Comparison of ENCODE assay signal across 8 mouse cellular contexts in genomic region chr11:95415931-95416330, GRCm38 (mm10). TPM values are rescaled to one million over a fixed set of nuclear protein-coding genes. Genes with fewer than 3 reads are reported as not detected.
DNase-seq lines count a peak whose midpoint lies in the region; ATAC-seq and TF ChIP-seq lines count a peak whose summit lies in the region.

No protein-coding gene starts in this region.

- intact Hi-C loops in gastrocnemius, postnatal 14 days (cut with DNase I; ENCODE audit: low total_unique reads): no loop called here

- no peak for ATAC-seq in hindbrain, embryonic 14.5 days (ENCODE audit: low FRiP score)
- ATAC-seq in midbrain, embryonic 16.5 days: no peak

- DNase-seq in layer of hippocampus, adult 2 months (ENCODE audit: low spot score in 2 of 2): no peak
- DNase-seq in layer of hippocampus, postnatal 25 days (ENCODE audit: extremely low spot score in 1 of 2, low spot score in 1 of 2): no peak
- no peak for DNase-seq in embryonic facial prominence, embryonic 10.5 days (ENCODE audit: low spot score)
- DNase-seq in hindbrain, embryonic 14.5 days (ENCODE audit: low spot score): no peak
- no peak for DNase-seq in spleen, postnatal 10 days (ENCODE audit: low spot score in 2 of 2)
- no peak for DNase-seq in frontal cortex, postnatal 25 days (ENCODE audit: low spot score in 2 of 2)
- DNase-seq in gastrocnemius, postnatal 14 days: no peak

- H3K4me2 ChIP-seq in hindbrain, embryonic 14.5 days (replicated peaks): peak overlapping the region; percentile 73
- H3K4me2 ChIP-seq in midbrain, embryonic 16.5 days (ENCODE audit: low read length): peak overlapping the region; percentile 86

- peaks cover 21% of the 10 kb centered on the region for H3K36me3 ChIP-seq in embryonic facial prominence, embryonic 10.5 days (replicated peaks)
- H3K36me3 ChIP-seq in hindbrain, embryonic 14.5 days (replicated peaks; ENCODE audit: control insufficient read depth, insufficient read depth): no peaks in the 10 kb centered on the region; the same call in 1 of the 2 replicates
- no peaks in the 10 kb centered on the region for H3K36me3 ChIP-seq in midbrain, embryonic 16.5 days (ENCODE audit: control insufficient read depth, insufficient read depth, low read length)

- no peaks in the 10 kb centered on the region for H3K9me3 ChIP-seq in embryonic facial prominence, embryonic 10.5 days
- H3K9me3 ChIP-seq in hindbrain, embryonic 14.5 days (ENCODE audit: control insufficient read depth, low read length): no peaks in the 10 kb centered on the region
- no peaks in the 10 kb centered on the region for H3K9me3 ChIP-seq in midbrain, embryonic 16.5 days (replicated peaks; ENCODE audit: control insufficient read depth, low read length, poor library complexity, severe bottlenecking)

- TF ChIP-seq CTCF in layer of hippocampus, adult 2 months (conservative IDR thresholded peaks at IDR 0.05): no peak

- H3K9ac ChIP-seq in hindbrain, embryonic 14.5 days: no peak overlapping the region
- H3K9ac ChIP-seq in midbrain, embryonic 16.5 days (ENCODE audit: low read depth, low read length): no peak overlapping the region

- peak overlapping the region; percentile 86 for H3K4me3 ChIP-seq in layer of hippocampus, adult 2 months
- peak overlapping the region; percentile 73 for H3K4me3 ChIP-seq in embryonic facial prominence, embryonic 10.5 days
- no peak overlapping the region for H3K4me3 ChIP-seq in hindbrain, embryonic 14.5 days (replicated peaks; ENCODE audit: low read length)
- no peak overlapping the region for H3K4me3 ChIP-seq in midbrain, embryonic 16.5 days (ENCODE audit: low read depth, low read length)

- H3K4me1 ChIP-seq in embryonic facial prominence, embryonic 10.5 days: peaks cover 25% of the 10 kb centered on the region
- H3K4me1 ChIP-seq in hindbrain, embryonic 14.5 days (replicated peaks; ENCODE audit: control insufficient read depth, insufficient read depth, low read length): peaks cover 22% of the 10 kb centered on the region
- H3K4me1 ChIP-seq in midbrain, embryonic 16.5 days (ENCODE audit: control insufficient read depth, insufficient read depth, low read length): peaks cover 29% of the 10 kb centered on the region

- peaks cover 13% of the 10 kb centered on the region for H3K27me3 ChIP-seq in embryonic facial prominence, embryonic 10.5 days (replicated peaks; ENCODE audit: low read depth, poor library complexity, severe bottlenecking)
- H3K27me3 ChIP-seq in hindbrain, embryonic 14.5 days (ENCODE audit: control insufficient read depth, insufficient read depth, low read length): no peaks in the 10 kb centered on the region
- H3K27me3 ChIP-seq in midbrain, embryonic 16.5 days (ENCODE audit: control insufficient read depth, insufficient read depth, low read depth, low read length): no peaks in the 10 kb centered on the region

- H3K27ac ChIP-seq in layer of hippocampus, adult 2 months: peak overlapping the region; percentile 21; the same call in 1 of the 2 replicates
- H3K27ac ChIP-seq in embryonic facial prominence, embryonic 10.5 days (replicated peaks): peak overlapping the region; percentile 90
- no peak overlapping the region for H3K27ac ChIP-seq in hindbrain, embryonic 14.5 days
- H3K27ac ChIP-seq in midbrain, embryonic 16.5 days (ENCODE audit: low read length): no peak overlapping the region

RNA-seq across cellular contexts. Expression of gene Spop, which starts 2.1 kb away (rescaled TPM):
- total RNA-seq in layer of hippocampus, adult 2 months (2021): 100 to 1,000 TPM; 170 to 176 TPM
- total RNA-seq in layer of hippocampus, postnatal 25 days (2021): 100 to 1,000 TPM; 159 to 170 TPM
- polyA plus RNA-seq in embryonic facial prominence, embryonic 10.5 days (2016; fragmentation: Nextera tagmentation; extraction: Ambion mirVana): 135 TPM in 2 replicates
- polyA plus RNA-seq in hindbrain, embryonic 14.5 days (2014; fragmentation: Nextera tagmentation; extraction: Ambion mirVana): 160 and 167 TPM in 2 replicates
- polyA plus RNA-seq in midbrain, embryonic 16.5 days (2015; fragmentation: Nextera tagmentation; extraction: Ambion mirVana): 244 and 258 TPM in 2 replicates
- total RNA-seq in gastrocnemius, postnatal 14 days (2021): 100 to 1,000 TPM; 173 to 190 TPM

RNA-seq across cellular contexts. Expression of gene Slc35b1, which starts 31.4 kb away (rescaled TPM):
- 10 to 100 TPM; 64.4 to 69.2 TPM for total RNA-seq in layer of hippocampus, adult 2 months (2021)
- 10 to 100 TPM; 69.7 to 69.9 TPM for total RNA-seq in layer of hippocampus, postnatal 25 days (2021)
- 116 and 122 TPM in 2 replicates for polyA plus RNA-seq in embryonic facial prominence, embryonic 10.5 days (2016; fragmentation: Nextera tagmentation; extraction: Ambion mirVana)
- 144 and 153 TPM in 2 replicates for polyA plus RNA-seq in hindbrain, embryonic 14.5 days (2014; fragmentation: Nextera tagmentation; extraction: Ambion mirVana)
- polyA plus RNA-seq in midbrain, embryonic 16.5 days (2015; fragmentation: Nextera tagmentation; extraction: Ambion mirVana): 144 and 157 TPM in 2 replicates
- 10 to 100 TPM; 36.6 to 37.8 TPM for total RNA-seq in gastrocnemius, postnatal 14 days (2021)

Comparison
In these comparisons a context has a peak if more than half of its experiments do, and no peak if none do; other contexts are left out.
1. H3K27ac ChIP-seq: peak in layer of hippocampus, adult 2 months (single experiment) and embryonic facial prominence, embryonic 10.5 days (single experiment); none in hindbrain, embryonic 14.5 days (single experiment) and midbrain, embryonic 16.5 days (single experiment).
2. H3K4me3 ChIP-seq: peak in layer of hippocampus, adult 2 months (single experiment) and embryonic facial prominence, embryonic 10.5 days (single experiment); none in hindbrain, embryonic 14.5 days (single experiment) and midbrain, embryonic 16.5 days (single experiment).